9 mouse cellular contexts compared by ENCODE assay signal in genomic region chr12:72654698-72655097, GRCm38 (mm10). TPM values are rescaled to one million over a fixed set of nuclear protein-coding genes. Genes with fewer than 3 reads are reported as not detected.
DNase-seq lines count a peak whose midpoint lies in the region; ATAC-seq and TF ChIP-seq lines count a peak whose summit lies in the region.
"Had no signal": no experiment of that assay in that cellular context is flagged by ENCODE, and none has a peak within 500 bp of the region (broad histone marks: within the 10 kb centered on the region; RNA-seq: fewer than 3 reads in every experiment).

No protein-coding gene starts in this region.

- H3K27ac ChIP-seq in cerebellum, adult 2 months (ENCODE audit: insufficient read depth, low read length): no peak overlapping the region
- H3K27ac ChIP-seq in lung, postnatal 0 days (ENCODE audit: low read length): no peak overlapping the region

- H3K9ac ChIP-seq in lung, postnatal 0 days (replicated peaks; ENCODE audit: low read depth): no peak overlapping the region

- no peak for ATAC-seq in G1E (ENCODE audit: extremely low read depth, insufficient number of reproducible peaks, low FRiP score, poor library complexity, severe bottlenecking)
- no peak for ATAC-seq in lung, postnatal 0 days

- peak; percentile 45 to 55 for DNase-seq in B cell, adult 2 months
- DNase-seq in G1E (ENCODE audit: low spot score): no peak
- peak; percentile 57 to 67 for DNase-seq in cerebellum, adult 2 months
- DNase-seq in frontal cortex, postnatal 10 days (ENCODE audit: low spot score in 2 of 2): peak; percentile 26 to 31
- DNase-seq in kidney, postnatal 4 days: peak; percentile 70 to 74
- peak; percentile 68 for DNase-seq in lung, postnatal 0 days (ENCODE audit: low spot score)
- DNase-seq in right cerebral cortex, adult 18-20 months: peak; percentile 56

- H3K27me3 ChIP-seq in G1E (ENCODE audit: insufficient read depth, low read length): no peaks in the 10 kb centered on the region
- H3K27me3 ChIP-seq in cerebellum, adult 2 months (ENCODE audit: control insufficient read depth, insufficient read depth, low read length): no peaks in the 10 kb centered on the region
- H3K27me3 ChIP-seq in lung, postnatal 0 days (replicated peaks; ENCODE audit: insufficient read depth, low read length): no peaks in the 10 kb centered on the region

- TF ChIP-seq EP300 in lung, postnatal 0 days (IDR thresholded peaks at IDR 0.05): no peak

- TF ChIP-seq CTCF in G1E (IDR thresholded peaks at IDR 0.05; ENCODE audit: low read depth, low read length): peak; percentile 70
- peak; percentile 69; the same call in 1 of the 2 replicates for TF ChIP-seq CTCF in cerebellum, adult 2 months (IDR thresholded peaks at IDR 0.05; ENCODE audit: borderline replicate concordance, insufficient read depth, low read depth, low read length)
- peak; percentile 81 for TF ChIP-seq CTCF in lung, postnatal 0 days (IDR thresholded peaks at IDR 0.05)

- no peak overlapping the region for H3K4me3 ChIP-seq in G1E (ENCODE audit: low read depth, low read length)
- no peak overlapping the region for H3K4me3 ChIP-seq in cerebellum, adult 2 months (replicated peaks; ENCODE audit: insufficient read depth, low read depth, low read length)
- H3K4me3 ChIP-seq in lung, postnatal 0 days (ENCODE audit: low read depth, low read length): no peak overlapping the region

- H3K4me1 ChIP-seq in G1E (ENCODE audit: insufficient read depth, low read depth, low read length): no peaks in the 10 kb centered on the region
- H3K4me1 ChIP-seq in cerebellum, adult 2 months (ENCODE audit: control insufficient read depth, insufficient read depth, low read length): no peaks in the 10 kb centered on the region
- no peaks in the 10 kb centered on the region for H3K4me1 ChIP-seq in lung, postnatal 0 days (ENCODE audit: insufficient read depth, low read depth, low read length)

- no peaks in the 10 kb centered on the region for H3K9me3 ChIP-seq in G1E (replicated peaks)
- H3K9me3 ChIP-seq in lung, postnatal 0 days (ENCODE audit: low read length): no peaks in the 10 kb centered on the region

- WGBS in cerebellum, adult 2 months: 5% methylated on average over 4 of the region's 4 CpGs
- WGBS in lung, postnatal 0 days: 31% methylated on average over 4 of the region's 4 CpGs

- H3K36me3 ChIP-seq in G1E (replicated peaks): peaks cover 42% of the 10 kb centered on the region
- H3K36me3 ChIP-seq in lung, postnatal 0 days (ENCODE audit: insufficient read depth, low read length): peaks cover 19% of the 10 kb centered on the region

- no peak overlapping the region for H3K4me2 ChIP-seq in lung, postnatal 0 days (replicated peaks; ENCODE audit: low read depth, low read length)

- TF ChIP-seq POLR2A in cerebellum, adult 2 months (IDR thresholded peaks at IDR 0.05; ENCODE audit: borderline replicate concordance, insufficient read depth, low read length): no peak

RNA-seq across cellular contexts. Expression of gene Gm4756, which starts 5.2 kb away (rescaled TPM):
- total RNA-seq in G1E (2014; fragmentation: Nextera tagmentation) (not detected in 2 replicates), G1E (2017) (0.12 and 0.16 TPM in 2 replicates)
- not detected in 2 replicates for polyA plus RNA-seq in G1E (2012)
- not detected in 2 replicates for polyA plus RNA-seq in cerebellum, adult 2 months (2012; rRNA removed)
- polyA plus RNA-seq in lung, postnatal 0 days (2015; fragmentation: Nextera tagmentation; extraction: Ambion mirVana): 0.15 TPM in 1 of 2 replicates, not detected in the other
- total RNA-seq: hematopoietic stem cell, adult 5-6 weeks had no signal
- polyA plus RNA-seq: stomach, embryonic 14.5 days had no signal

RNA-seq across cellular contexts. Expression of gene Dhrs7, which starts 10.0 kb away (rescaled TPM):
- total RNA-seq in G1E (2014; fragmentation: Nextera tagmentation) (10.9 and 14.4 TPM in 2 replicates), G1E (2017) (31.6 and 37.4 TPM in 2 replicates)
- polyA plus RNA-seq in G1E (2012): 4.3 and 7.2 TPM in 2 replicates
- 43.8 and 44.9 TPM in 2 replicates for polyA plus RNA-seq in cerebellum, adult 2 months (2012; rRNA removed)
- 102 and 111 TPM in 2 replicates for polyA plus RNA-seq in lung, postnatal 0 days (2015; fragmentation: Nextera tagmentation; extraction: Ambion mirVana)
